Mouse (Mus musculus) forebrain, embryonic 11.5 days (tissue): ENCODE data around the gene Efhd2. TPM values are rescaled to one million over a fixed set of nuclear protein-coding genes. Genes with fewer than 3 reads are reported as not detected.
A peak's percentile ranks its signal among the peaks of the same experiment; 100 is the strongest.

Experiments
- ATAC-seq: fragments of 200-750 bp; cut with Nextera tagmentation; replicated peaks from 2 replicates; pipeline ENCODE4 v1.8.0; 2017; ENCODE audit warnings: moderate TSS enrichment; ENCODE audit not compliant: low FRiP score
- DNase-seq: peaks from one replicate; pipeline ENCODE4 v3.0.0-alpha.2; 2017; ENCODE audit warnings: low spot score
- H3K27ac ChIP-seq: fragments of 300-500 bp; sonication (generic); 2 replicates; pipeline ENCODE4 v1.5.1; 2014; ENCODE audit warnings: low read depth, low read length
- H3K27me3 ChIP-seq: fragments of 300-500 bp; sonication (generic); 2 replicates; pipeline ENCODE4 v1.6.1; 2014; ENCODE audit warnings: mild to moderate bottlenecking, low read length, mixed read lengths; ENCODE audit not compliant: control insufficient read depth, insufficient read depth
- H3K36me3 ChIP-seq: fragments of 300-500 bp; sonication (generic); 2 replicates; pipeline ENCODE4 v1.6.1; 2014; ENCODE audit warnings: mild to moderate bottlenecking, low read length, moderate library complexity, mixed read lengths; ENCODE audit not compliant: control insufficient read depth, insufficient read depth
- H3K4me1 ChIP-seq: fragments of 300-500 bp; sonication (generic); replicated peaks from 2 replicates; pipeline ENCODE4 v1.6.1; 2014; ENCODE audit warnings: low read length, mixed read lengths; ENCODE audit not compliant: control insufficient read depth, insufficient read depth
- H3K4me2 ChIP-seq: fragments of 300-500 bp; sonication (generic); 2 replicates; pipeline ENCODE4 v1.6.1; 2014; ENCODE audit warnings: low read depth, mild to moderate bottlenecking, low read length, moderate library complexity, mixed read lengths; ENCODE audit not compliant: severe bottlenecking
- H3K4me3 ChIP-seq: fragments of 300-500 bp; sonication (generic); 2 replicates; pipeline ENCODE4 v1.5.1; 2014; ENCODE audit warnings: low read depth, low read length
- H3K9ac ChIP-seq: fragments of 300-500 bp; sonication (generic); 2 replicates; pipeline ENCODE4 v1.6.1; 2014; ENCODE audit warnings: low read length
- H3K9me3 ChIP-seq: fragments of 300-500 bp; sonication (generic); 2 replicates; pipeline ENCODE4 v1.6.1; 2016; ENCODE audit warnings: low read length, mixed read lengths; ENCODE audit not compliant: control insufficient read depth
- WGBS: fragments of 180-500 bp; shearing (Covaris S2); extraction: QIAGEN DNeasy Blood & Tissue Kit; methylation state at CpG from one replicate; pipeline ENCODE4 v1.1.7; 2014; 5-methylcytosine and 5-hydroxymethylcytosine counted together
- polyA plus RNA-seq: library from polyadenylated mRNA; unstranded; fragments of >200 nt; fragmentation: Nextera tagmentation; extraction: Ambion mirVana; gene quantifications from 2 replicates; pipeline ENCODE4 v1.2.1, GENCODE M21; 2014

Gene Efhd2
- polyA plus RNA-seq, 1 experiment from 2014 or later: 43.4 TPM

- H3K27me3 ChIP-seq: no peaks in the 10 kb centered on the region
- peak overlapping the region; percentile 84 for H3K9ac ChIP-seq
- ATAC-seq: 0 out of 2 replicates have a peak, but pooled peaks have one; percentile 9
- H3K4me1 ChIP-seq: peaks cover 7% of the 10 kb centered on the region; the same call in 1 of the 2 replicates
- DNase-seq: no peak
- H3K36me3 ChIP-seq: no peaks in the 10 kb centered on the region
- H3K9me3 ChIP-seq: no peaks in the 10 kb centered on the region
- H3K4me3 ChIP-seq: peak overlapping the region; percentile 59
- no peak overlapping the region for H3K27ac ChIP-seq
- 13% methylated on average over 8 of the region's 8 CpGs for WGBS
- peak overlapping the region; percentile 97 for H3K4me2 ChIP-seq
These were observed 875 bp upstream of the Efhd2 start for GRCm38 (mm10) chr4:141875481-141876108.

DNA sequence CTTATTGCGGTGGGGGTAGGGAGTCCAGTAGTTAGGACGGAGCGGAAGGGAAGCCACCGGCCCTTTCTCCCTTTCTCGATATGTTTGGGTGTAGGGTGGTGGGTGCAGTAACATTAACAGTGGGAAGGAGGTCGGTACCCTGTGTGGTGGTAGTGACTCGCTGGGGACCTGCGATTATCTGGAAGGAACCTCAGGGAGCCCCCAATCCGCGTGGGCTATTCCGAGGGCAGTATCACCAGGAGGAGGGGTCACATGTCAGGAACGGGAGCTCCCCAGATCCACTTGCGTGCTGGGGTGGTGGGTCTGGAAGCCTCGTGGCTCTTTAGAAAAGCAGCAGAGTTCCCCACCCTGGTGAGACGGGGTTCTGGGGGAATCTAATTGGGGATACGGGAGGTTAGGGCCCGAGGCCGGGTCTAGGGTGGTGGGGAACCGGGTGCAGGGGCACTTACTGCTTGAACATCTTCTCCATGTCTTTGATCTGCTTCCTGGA is 564 bp downstream of the Efhd2 start:
- Histone ChIP-seq H3K27me3 (no peaks in the 10 kb centered on the region), H3K9ac (peak overlapping the region; percentile 84), H3K4me3 (peak overlapping the region; percentile 59), H3K4me2 (peak overlapping the region; percentile 97), H3K9me3 (no peaks in the 10 kb centered on the region), H3K36me3 (no peaks in the 10 kb centered on the region), H3K27ac (no peak overlapping the region), H3K4me1 (peaks cover 7% of the 10 kb centered on the region; the same call in 1 of the 2 replicates)
- WGBS: 2% methylated on average over 19 of the region's 19 CpGs
- ATAC-seq (peak; percentile 10), DNase-seq (no peak)

DNA sequence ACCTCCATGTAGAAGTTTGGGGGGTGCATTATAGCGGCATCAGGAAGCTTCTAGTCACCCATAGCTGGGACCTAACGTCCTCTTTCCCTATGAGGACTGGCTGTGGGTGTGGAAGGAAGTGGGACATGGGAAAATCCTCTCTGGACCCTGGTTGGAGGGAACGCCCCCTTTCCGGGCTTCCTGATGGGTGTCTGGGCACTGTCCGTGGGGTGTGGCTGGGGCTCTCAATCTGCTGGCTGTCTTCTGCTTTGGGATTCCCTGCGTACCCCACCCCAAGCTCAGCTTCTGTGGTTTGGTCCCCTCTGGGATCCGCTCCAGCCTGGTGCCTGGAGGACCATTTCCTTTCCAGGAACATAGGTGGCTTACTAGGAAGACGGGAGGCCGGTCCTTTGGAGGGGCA is 1.7 kb downstream of the Efhd2 start:
- no peaks in the 10 kb centered on the region for H3K9me3 ChIP-seq
- DNase-seq (no peak), ATAC-seq (no peak)
- WGBS: 80% methylated on average over 9 of the region's 9 CpGs
- H3K4me1 ChIP-seq: peaks cover 7% of the 10 kb centered on the region; the same call in 1 of the 2 replicates
- no peak overlapping the region for H3K4me2 ChIP-seq
- no peak overlapping the region; the same call in 1 of the 2 replicates for H3K4me3 ChIP-seq
- no peak overlapping the region for H3K27ac ChIP-seq
- H3K9ac ChIP-seq: no peak overlapping the region
- no peaks in the 10 kb centered on the region for H3K36me3 ChIP-seq
- H3K27me3 ChIP-seq: no peaks in the 10 kb centered on the region

- WGBS: 57% methylated on average over 9 of the region's 9 CpGs
- H3K4me3 ChIP-seq: no peak overlapping the region
These were observed 2.8 kb downstream of the Efhd2 start for GRCm38 (mm10) chr4:141871909-141872308.

GRCm38 (mm10) chr4:141871333-141871725 is 3.4 kb downstream of the Efhd2 start:
- no peaks in the 10 kb centered on the region for H3K9me3 ChIP-seq

More at GRCm38 (mm10) chr4:141871909-141872308, 2.8 kb downstream of the Efhd2 start:
- H3K9ac ChIP-seq: peak overlapping the region; percentile 30; the same call in 1 of the 2 replicates
- no peaks in the 10 kb centered on the region for H3K27me3 ChIP-seq
- H3K9me3 ChIP-seq: no peaks in the 10 kb centered on the region
- DNase-seq (no peak), ATAC-seq (no peak)
- H3K4me2 ChIP-seq: no peak overlapping the region
- H3K36me3 ChIP-seq: no peaks in the 10 kb centered on the region
- H3K4me1 ChIP-seq: peaks cover 7% of the 10 kb centered on the region; the same call in 1 of the 2 replicates
- H3K27ac ChIP-seq: no peak overlapping the region

DNA sequence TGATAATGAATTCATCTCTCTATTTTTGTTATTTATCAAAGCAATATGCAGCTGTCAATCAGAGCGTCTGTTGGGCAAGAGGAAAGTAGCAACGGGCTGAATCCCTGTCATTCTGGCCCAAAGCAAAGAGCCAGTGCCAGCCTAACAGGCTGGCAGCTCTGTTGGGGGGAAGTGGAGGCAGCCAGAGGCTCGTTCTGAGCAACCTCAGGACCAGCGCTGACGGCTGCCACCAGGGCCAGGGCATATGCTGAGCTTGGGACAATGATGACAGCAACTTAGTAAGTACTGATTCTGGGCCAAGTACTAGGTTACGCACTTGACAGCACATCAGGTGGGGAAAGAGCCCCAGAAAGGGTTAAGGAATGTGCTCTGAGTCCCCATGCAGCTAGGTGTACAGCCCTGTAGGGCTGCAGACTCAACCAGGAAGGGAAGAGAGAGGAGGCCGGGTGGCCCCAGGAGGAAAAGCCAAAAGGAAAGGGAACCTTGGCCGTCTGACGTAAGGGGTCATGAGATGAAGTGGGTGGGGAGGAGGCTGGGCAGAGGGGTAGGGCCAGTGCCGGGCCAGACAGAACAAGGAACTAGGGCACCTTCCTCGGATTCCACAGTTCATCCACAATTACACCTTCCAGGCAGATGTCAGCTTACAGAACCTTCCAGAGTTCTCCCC is 3.9 kb downstream of the Efhd2 start:
- no peak overlapping the region for H3K4me3 ChIP-seq
- H3K36me3 ChIP-seq: no peaks in the 10 kb centered on the region
- no peaks in the 10 kb centered on the region for H3K27me3 ChIP-seq
- DNase-seq: no peak
- H3K9me3 ChIP-seq: no peaks in the 10 kb centered on the region
- no peak overlapping the region for H3K4me2 ChIP-seq
- 84% methylated on average over 11 of the region's 11 CpGs for WGBS
- no peak for ATAC-seq
- peaks cover 8% of the 10 kb centered on the region; the same call in 1 of the 2 replicates for H3K4me1 ChIP-seq
- no peak overlapping the region for H3K27ac ChIP-seq
- H3K9ac ChIP-seq: no peak overlapping the region

More at GRCm38 (mm10) chr4:141871333-141871725, 3.4 kb downstream of the Efhd2 start:
- H3K27me3 ChIP-seq: no peaks in the 10 kb centered on the region
- WGBS: 91% methylated on average over 3 of the region's 3 CpGs
- H3K4me1 ChIP-seq: peaks cover 8% of the 10 kb centered on the region; the same call in 1 of the 2 replicates
- DNase-seq (no peak), ATAC-seq (no peak)
- H3K9ac ChIP-seq: no peak overlapping the region
- H3K27ac ChIP-seq: no peak overlapping the region
- H3K4me3 ChIP-seq: no peak overlapping the region
- H3K4me2 ChIP-seq: no peak overlapping the region
- no peaks in the 10 kb centered on the region for H3K36me3 ChIP-seq

DNA sequence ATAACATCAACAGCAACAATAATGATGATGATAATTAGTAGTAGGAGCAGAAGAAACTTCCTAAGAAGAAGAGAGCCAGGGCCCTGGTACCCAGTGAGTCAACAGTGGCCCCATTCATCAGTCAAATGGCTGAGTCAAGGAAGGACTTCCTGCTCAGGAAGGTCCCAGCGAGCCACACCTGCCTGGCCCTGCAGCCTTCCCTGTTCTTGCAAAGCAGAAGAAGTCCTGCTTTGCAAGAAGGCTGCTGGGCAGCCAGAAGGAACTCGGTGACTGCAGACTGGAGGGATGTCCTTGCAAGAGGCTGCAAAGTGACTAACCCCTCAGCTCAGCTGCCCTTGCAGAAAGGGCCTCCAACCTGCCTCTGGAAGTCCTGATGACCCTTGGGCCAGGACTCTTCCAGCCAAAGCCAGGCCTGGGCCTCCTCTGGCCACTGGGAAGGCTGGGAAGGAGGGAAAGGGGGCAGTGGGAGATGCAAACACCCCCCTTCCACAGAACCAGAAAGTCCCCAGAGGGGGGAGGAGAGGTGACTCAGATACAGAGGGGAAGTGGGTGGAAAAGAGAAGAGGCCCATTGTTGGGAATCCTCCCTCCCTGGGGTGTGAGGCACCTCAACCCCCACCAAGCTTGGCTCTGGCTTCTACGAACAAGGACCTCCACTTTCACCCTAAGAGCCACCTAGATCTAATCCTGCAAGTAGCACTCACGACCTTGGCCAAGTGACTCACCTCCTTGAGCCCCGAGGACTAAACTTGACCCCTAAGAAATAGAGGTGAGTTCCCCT is 5.1 kb downstream of the Efhd2 start:
- Histone ChIP-seq H3K27ac (no peak overlapping the region), H3K27me3 (no peaks in the 10 kb centered on the region), H3K4me1 (peaks cover 3% of the 10 kb centered on the region; the same call in 1 of the 2 replicates), H3K9me3 (no peaks in the 10 kb centered on the region), H3K9ac (no peak overlapping the region), H3K4me3 (no peak overlapping the region), H3K36me3 (no peaks in the 10 kb centered on the region), H3K4me2 (no peak overlapping the region)
- WGBS: 83% methylated on average over 5 of the region's 5 CpGs
- ATAC-seq (no peak), DNase-seq (no peak)

DNA sequence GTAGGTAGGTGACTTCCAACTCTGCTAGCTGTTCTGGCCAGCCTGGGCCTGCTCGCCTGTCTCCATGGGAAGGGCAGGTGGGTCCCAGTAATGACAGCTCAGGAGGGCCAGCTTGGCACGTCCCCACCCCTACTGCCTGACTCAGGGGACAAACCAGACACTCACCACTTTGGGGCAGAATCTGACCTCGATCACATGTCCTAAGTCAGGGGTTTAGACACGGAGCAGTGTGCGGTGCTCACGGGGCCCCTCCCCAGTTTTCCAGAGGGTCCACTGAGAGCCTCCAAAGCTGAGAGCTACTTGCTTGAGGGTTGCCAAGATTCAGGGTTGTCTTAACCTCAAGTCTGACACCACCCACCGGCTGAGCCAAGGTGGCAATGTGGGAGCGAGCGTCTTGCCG is 6.7 kb downstream of the Efhd2 start:
- no peaks in the 10 kb centered on the region for H3K27me3 ChIP-seq
- no peak overlapping the region for H3K4me2 ChIP-seq
- no peak overlapping the region for H3K9ac ChIP-seq
- WGBS: 84% methylated on average over 10 of the region's 10 CpGs
- no peak for ATAC-seq
- no peaks in the 10 kb centered on the region for H3K36me3 ChIP-seq
- no peak overlapping the region for H3K27ac ChIP-seq
- H3K4me1 ChIP-seq: 0 out of 2 replicates have a peak, but pooled peaks cover 2% of the 10 kb centered on the region
- H3K4me3 ChIP-seq: no peak overlapping the region
- H3K9me3 ChIP-seq: no peaks in the 10 kb centered on the region
- DNase-seq: no peak
